Mouse (Mus musculus) NIH3T3 (cell line): ENCODE measurements around the gene Fkbp9.

Experiments used
- DNase-seq: peaks from one replicate; pipeline ENCODE4 v3.0.0-alpha.2; 2012; ENCODE audit warnings: low read depth

The Fkbp9 gene

DNA sequence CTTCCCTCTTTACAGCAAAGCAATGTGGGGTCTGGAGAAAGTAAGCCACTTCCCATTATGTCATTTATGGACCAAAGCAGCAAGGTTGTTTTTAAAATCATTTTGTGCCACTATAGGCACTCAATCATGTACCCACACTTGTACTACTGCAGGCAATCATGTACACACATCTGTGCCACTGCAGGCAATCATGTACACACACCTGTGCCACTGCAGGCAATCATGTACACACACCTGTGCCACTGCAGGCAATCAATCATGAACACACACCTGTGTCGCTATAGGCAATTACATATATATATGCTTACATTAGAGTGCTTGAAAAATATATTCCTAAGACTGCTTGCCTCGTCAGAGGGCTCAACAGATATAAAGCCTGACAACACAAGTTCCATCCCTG is 73.1 kb downstream of the Fkbp9 start:
- no peak for DNase-seq

DNA sequence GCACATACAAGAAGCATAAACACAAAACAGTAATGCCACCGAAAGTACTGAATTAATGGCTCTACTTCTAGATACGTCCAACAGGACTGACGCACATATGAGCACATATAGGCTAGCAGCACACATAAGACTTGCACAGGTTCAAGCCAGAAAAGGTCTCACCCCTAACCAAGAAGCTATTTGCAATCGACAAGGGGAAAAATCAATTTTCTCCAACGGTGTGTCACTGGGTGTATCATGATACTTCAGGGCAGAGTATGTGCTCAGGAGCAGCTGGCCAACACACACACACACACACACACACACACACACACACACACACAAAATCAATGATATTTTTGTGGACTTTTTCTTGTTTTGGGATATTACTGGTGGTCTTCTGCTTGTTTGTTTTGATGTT is 73.6 kb downstream of the Fkbp9 start:
- no peak for DNase-seq

DNA sequence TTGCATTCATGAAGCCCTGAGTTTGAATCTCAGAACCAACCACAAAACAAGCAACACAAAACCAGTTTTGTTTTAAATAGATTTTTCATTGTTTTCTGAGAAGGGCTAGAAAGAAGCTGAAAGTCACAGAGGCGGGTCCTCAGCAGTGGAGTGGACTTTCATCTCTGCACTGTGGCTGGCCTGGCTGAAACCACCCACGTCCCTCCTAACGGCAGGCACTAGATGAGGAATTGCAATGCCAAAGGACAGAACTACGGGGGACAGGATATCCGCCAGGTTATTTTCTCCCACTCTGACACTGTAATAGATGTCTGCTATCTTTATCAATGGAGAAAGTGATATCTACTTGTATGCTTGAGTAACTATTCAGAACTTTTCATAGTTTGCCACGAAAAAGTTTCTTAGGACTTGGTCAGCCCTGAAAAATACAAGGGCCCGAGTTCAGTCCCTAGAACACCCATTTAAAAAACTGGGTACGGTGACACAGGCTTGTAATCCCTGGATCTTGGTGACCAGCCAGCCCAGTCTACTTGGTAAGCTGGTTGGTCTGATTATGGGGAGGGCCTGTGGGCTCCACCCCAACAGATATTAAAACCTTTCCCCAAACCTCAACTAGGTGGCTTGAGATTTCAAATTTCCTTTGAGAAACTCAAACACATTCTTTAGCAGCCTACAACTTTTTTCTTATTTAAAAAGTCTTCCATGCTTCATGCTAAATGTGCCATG is 74.4 kb downstream of the Fkbp9 start:
- no peak for DNase-seq

DNA sequence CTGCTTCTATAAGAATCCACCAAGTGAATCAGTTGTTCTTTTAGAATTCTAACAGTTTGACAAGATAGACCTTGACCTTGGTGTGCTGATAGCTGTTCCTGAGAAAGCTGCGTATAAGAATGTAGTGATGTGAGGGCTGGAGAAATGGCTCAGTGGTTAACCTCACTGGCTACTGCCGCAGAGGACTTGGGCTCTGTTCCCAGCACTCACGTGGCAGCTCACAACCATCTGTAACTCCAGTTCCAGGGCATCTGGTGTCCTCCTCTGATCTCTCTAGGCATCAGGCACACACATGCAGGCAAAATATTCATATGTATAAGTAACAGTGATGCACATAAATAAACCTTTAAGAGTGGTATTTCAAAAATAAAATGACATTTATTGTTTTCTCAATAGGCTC is 76.1 kb downstream of the Fkbp9 start:
- DNase-seq: no peak

DNA sequence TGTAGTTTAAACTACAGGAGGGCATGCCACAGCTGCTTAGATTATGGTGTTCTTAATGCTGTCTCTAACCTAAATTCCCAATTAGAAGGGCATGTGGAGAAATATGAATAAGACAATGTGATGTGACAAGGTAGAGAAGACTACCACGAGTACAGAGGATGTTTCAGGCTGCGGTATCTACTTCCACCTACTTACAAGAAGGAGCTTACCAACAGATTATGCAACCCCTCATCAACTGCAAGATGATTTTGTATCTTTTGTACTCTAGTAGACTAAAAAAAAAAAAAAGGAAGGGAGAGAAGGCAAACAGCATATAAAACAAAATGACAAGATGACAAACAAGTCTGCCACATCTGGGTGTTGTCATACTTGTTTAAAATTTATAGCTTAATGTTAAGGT is 76.5 kb downstream of the Fkbp9 start:
- DNase-seq: no peak

DNA sequence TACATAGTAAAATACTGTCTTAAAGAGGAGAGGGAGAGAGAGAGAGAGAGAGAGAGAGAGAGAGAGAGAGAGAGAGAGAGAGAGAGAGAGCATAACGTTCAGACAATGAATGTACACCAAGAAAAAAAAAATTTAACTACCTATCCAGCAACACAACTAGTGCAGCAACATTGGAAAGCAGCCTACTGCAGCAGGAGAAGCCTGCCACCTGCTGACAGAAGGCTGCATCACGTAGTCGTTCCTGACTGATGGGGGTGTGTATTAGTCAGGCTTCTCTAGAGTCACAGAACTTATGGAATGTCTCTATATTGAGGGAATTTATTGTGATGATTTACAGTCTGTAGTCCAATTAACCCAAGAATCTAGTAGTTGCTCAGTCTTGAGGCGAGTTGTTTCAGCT is 77.1 kb downstream of the Fkbp9 start:
- peak; percentile 88 for DNase-seq

DNA sequence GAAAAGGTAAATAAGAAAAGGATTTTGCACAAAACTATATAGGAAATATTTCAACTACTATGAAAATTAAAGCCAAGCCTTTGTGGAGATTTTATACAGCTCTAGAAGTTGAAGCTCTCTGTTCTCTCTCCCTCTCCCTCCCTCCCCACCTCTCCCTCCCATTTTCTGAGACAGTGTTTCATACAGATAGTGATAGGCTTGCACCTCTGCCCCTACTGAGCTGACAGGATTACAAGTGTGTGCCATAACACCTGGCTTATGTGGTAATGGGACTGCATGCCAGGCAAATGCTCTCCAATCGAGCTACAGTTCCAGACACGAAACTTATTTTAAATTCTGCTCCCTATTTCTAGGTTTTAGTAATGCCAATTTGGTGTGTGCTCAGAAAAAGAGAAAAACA is 79.1 kb downstream of the Fkbp9 start:
- no peak for DNase-seq

DNA sequence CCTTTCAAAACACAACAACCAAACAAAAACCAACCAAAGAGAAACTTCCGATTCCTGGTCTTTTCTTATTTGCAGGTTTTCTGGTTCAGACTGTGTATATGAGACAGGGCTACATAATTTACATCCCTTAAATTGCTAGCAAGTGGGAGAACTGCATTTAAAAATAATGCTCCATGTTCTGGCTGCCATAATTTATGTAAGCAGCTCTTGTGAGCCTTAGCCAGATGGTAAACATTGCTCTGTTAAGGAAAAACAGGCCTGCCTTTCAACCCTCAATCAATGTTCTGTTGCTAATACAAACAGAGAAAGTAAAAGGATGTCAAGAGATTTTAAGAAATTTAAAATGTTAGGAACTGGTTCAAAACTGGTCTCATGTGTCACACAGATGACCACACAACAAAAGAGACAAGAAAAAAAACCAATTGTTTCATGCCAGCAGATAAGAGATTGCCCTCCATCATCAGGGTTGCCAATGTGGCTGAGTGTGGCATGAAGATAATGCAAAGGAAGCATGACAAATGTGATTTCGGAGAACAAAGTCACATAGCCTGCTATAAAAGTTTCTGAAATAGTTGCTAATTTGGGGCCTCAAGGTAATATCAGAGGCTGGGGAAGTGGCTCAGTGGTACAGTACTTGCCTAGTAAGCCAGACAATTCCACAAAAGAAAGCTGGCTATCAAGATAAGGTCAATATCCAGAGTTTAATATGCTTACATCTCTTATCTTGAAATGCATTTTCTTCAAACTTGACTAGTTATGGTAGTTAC is 81.4 kb downstream of the Fkbp9 start:
- no peak for DNase-seq

DNA sequence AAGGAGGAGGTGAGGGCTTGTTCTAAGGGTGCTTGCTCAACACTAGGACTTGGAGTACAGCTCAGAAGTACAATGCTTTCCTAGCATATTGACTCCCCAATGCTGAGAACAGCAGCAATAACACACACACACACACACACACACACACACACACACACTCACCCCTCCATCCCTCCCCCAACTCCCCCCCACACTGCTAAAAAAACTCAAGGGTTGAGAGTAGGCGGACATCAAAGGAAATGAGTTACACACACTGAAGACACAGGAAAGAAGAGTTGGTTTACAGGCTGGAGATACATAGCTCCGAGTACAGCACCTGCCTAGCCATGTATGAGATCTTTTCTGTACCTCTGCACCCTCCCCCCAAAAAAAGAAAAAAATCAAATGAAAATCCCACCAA is 84.4 kb downstream of the Fkbp9 start:
- no peak for DNase-seq

DNA sequence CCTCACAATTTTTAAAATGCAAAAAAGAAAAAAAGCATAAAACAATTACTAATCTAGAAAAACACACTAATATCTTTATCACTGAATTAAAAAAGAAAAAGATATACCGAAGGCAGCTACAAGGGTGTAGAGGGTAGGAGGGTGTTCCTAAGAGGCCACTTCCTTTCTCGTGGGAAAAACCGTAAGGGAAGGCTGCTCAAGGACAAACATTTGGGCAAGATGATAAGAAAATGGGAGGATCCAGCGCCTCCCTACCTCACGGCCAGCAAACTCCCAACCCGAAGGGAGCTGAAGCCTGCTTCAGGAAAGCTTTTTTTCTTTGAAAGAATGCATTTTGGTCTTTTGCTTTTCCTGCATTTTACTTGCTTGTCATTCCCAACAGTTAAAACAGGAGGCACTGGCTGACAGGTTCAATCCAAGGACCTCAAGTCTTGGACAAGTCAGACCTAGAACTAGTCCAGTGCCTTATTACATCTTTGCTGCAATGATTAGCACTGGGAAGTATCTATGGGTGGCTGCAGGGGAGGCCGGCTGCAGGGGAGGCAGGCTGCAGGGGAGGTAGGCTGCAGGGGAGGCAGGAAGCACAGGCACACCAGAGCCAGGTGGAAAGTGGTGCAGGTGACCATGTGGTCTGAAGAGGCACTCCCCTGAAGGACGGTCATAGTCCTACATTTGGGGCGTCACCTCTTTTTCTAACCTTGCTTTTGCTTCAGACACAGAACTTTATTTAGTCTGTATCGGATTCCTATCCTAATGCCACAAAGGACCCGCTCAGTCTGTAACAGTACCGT is 85.9 kb downstream of the Fkbp9 start:
- DNase-seq: no peak

DNA sequence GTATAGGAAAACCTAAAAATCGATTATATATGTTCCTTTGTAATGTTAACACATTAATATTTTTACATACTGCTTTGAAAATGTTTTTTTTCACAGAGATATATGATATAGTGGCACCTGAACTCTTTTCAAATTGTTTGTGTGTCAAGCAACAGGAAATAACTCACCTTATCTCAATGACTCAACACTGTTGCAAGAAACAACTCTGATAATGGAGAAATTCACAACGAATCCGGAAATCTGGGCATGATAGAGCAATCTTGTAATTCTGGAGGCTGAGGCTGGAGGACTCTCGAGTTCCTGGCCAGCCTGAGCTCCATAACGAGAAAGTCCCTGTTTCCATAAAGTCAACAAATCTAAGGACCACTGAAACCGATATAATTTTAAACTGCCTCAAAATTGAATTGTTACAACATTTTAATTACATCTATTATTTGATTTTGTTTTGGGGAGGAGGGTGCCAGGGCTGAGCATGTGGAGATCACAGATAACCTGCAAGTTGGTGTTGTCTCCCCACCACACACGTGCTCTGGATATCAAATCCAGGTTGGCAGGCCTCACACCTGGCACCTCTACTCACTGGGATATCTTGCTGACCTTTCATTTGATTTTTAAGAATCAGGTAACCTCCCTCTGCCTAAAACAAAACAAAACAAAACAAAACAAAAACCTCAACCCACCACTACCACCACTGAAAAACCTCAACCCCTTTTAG is 87.6 kb downstream of the Fkbp9 start:
- no peak for DNase-seq

DNA sequence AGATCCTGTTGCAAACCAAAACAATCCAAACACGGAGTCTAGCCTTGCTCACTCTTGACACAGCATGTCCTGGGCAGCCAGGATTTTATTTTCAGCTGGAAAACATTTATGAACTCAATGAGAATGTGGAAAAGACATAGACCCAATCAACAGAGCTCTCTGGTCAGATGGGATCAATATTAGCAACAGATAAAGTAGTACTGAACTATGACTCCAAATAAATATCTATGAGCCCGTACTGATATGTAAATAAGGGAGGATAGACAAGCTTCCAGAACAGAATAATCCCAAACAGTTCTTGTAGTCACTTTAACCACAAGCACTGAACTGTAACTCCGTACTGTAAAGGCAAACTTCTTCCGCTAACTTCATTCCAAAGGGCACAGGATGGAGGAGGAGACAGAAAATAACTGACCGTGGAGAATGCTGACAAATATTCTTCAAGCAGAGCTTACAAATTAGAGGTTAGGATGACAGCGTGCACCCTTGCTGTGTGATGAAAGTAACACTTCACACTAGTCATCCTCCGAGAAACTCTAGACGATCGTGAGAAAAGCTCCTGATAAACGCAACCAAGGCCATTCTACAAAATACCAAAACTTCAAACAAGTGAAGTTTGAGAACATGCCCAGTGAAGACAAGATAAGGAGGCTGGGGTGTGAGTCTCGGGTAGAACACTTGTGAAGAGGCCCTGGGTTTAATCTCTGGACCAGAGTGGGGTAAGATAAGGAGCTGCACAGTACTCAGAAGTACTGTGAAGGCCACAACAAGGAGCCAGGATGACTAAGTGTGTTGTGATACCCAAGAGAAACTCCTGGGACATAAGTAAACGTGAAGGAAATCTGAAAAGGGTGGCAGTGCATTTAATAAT is 88.6 kb downstream of the Fkbp9 start:
- no peak for DNase-seq

DNA sequence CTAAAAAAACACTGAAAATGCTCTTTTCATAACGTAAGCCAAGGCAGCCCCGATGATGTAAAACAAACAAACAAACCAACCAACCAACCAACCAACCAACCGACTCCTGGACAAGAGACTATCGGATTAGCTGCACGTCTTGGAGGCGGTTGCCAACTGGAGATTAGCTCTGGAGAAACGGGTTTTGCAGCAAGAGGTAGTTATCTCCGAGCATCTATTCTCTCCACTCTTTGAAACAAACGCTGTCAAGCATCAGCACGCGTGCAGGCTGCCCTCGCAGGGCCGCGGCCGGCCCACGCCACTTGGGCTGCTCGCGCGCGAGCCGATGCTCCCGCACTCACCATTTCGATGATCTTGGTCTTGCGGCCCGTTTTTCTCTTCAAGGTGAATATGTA is 91.5 kb downstream of the Fkbp9 start:
- DNase-seq: no peak

DNA sequence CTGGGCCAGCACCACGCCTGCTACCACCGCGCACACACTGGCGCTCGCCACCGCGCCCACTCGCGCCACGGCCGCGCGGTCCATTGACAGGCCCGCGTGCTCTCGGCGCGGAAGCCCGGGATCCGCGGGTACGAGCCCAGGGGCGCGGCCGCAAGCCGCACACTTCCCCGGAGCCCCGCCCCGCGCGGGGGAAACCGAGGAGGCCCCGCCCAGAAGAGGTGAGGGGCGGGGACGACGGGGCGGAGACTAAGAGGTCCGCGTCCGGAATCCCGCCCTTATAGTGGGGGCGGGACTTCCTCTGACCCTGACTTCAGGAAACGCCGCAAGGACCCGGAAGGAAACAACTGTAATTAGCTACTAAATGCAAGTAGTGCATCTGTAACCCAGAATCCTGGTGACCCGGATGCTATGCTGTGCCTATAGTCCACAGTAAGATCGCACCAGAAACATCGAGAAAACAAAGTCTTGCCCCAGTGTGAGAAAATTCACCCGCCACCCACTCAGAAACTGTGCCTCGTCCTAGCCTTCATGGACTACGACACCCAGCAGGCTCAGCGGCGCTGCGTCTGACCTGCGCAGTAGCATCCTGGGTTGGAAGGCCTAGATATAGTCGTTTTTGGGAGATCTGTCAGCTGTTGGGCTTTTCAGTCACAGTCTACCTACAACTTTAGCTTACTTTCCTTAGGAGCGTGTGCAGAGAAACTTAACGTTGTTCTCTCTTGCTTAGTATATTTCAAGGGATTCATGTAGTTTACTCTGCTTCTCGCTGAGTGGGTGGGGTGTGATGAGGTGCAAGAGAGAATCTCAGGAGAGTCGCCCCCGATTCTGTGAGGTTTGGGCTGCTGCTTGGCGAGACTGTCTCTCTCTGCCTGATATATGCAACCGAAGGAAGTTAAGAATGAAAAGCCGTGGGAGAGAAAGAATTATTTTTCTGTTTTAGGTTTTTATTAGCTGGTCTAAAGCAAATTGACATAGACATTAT is 92.2 kb downstream of the Fkbp9 start, which contains the start of the genes Nt5c3 and Vmn1r4:
Nt5c3 (minus strand) TSS at position 207 of the 982 bp plus-strand sequence.
Vmn1r4 (plus strand) TSS at position 290 of the 982 bp plus-strand sequence.
- DNase-seq: peak; percentile 99
